Mouse (Mus musculus) hindbrain, embryonic 14.5 days (tissue): ENCODE results near the gene Atp1a2. TPM values are rescaled to one million over a fixed set of nuclear protein-coding genes. Genes with fewer than 3 reads are reported as not detected.

Experiments used
- ATAC-seq: fragments of 200-750 bp; cut with Nextera tagmentation; 2 replicates; pipeline ENCODE4 v1.8.0; 2017; ENCODE audit warnings: moderate number of reproducible peaks, mild to moderate bottlenecking, moderate TSS enrichment, moderate library complexity; ENCODE audit not compliant: low FRiP score
- DNase-seq: peaks from one replicate; pipeline ENCODE4 v3.0.0-alpha.2; 2015; ENCODE audit warnings: low spot score
- H3K27ac ChIP-seq: fragments of 300-500 bp; sonication (generic); 2 replicates; pipeline ENCODE4 v1.5.1; 2014; ENCODE audit warnings: mild to moderate bottlenecking, moderate library complexity
- H3K27me3 ChIP-seq: fragments of 300-500 bp; sonication (generic); 2 replicates; pipeline ENCODE4 v1.6.1; 2014; ENCODE audit warnings: mild to moderate bottlenecking, low read length, mixed read lengths; ENCODE audit not compliant: control insufficient read depth, insufficient read depth
- H3K36me3 ChIP-seq: fragments of 300-500 bp; sonication (generic); replicated peaks from 2 replicates; pipeline ENCODE4 v1.6.1; 2014; ENCODE audit not compliant: control insufficient read depth, insufficient read depth
- H3K4me1 ChIP-seq: fragments of 300-500 bp; sonication (generic); replicated peaks from 2 replicates; pipeline ENCODE4 v1.6.1; 2014; ENCODE audit warnings: antibody characterized with exemption, low read length, mixed read lengths; ENCODE audit not compliant: control insufficient read depth, insufficient read depth
- H3K4me2 ChIP-seq: fragments of 300-500 bp; sonication (generic); replicated peaks from 2 replicates; pipeline ENCODE4 v1.6.1; 2014; ENCODE audit warnings: mild to moderate bottlenecking, moderate library complexity
- H3K4me3 ChIP-seq: fragments of 300-500 bp; sonication (generic); replicated peaks from 2 replicates; pipeline ENCODE4 v1.5.1; 2014; ENCODE audit warnings: mild to moderate bottlenecking, low read length
- H3K9ac ChIP-seq: fragments of 300-500 bp; sonication (generic); 2 replicates; pipeline ENCODE4 v1.6.1; 2014
- H3K9me3 ChIP-seq: fragments of 300-500 bp; sonication (generic); 2 replicates; pipeline ENCODE4 v1.6.1; 2016; ENCODE audit warnings: low read length; ENCODE audit not compliant: control insufficient read depth
- WGBS: fragments of 180-500 bp; shearing (Covaris S2); extraction: QIAGEN DNeasy Blood & Tissue Kit; methylation state at CpG from one replicate; pipeline ENCODE4 v1.1.7; 2014; 5-methylcytosine and 5-hydroxymethylcytosine counted together
- polyA plus RNA-seq: library from polyadenylated mRNA; unstranded; fragments of >200 nt; fragmentation: Nextera tagmentation; extraction: Ambion mirVana; gene quantifications from 2 replicates; pipeline ENCODE4 v1.2.1, GENCODE M21; 2014

The Atp1a2 gene
- polyA plus RNA-seq: 27.9 and 29.5 TPM in 2 replicates

GRCm38 (mm10) chr1:172297611-172298537 lies at the start of gene Atp1a2:
TSS of gene Atp1a2 (minus strand) at chr1:172298064.
- peak within 1 kb of the TSS; percentile 47 for H3K9ac ChIP-seq
- peaks cover 19% of the 10 kb centered on the region for H3K4me1 ChIP-seq
- peak within 1 kb of the TSS; percentile 33 for H3K4me3 ChIP-seq
- DNase-seq (no peak), ATAC-seq (peak; percentile 29; the same call in 1 of the 2 replicates)
- peak within 1 kb of the TSS; percentile 73 for H3K27ac ChIP-seq
- WGBS: 7% methylated on average over 16 of the region's 16 CpGs
- H3K4me2 ChIP-seq: peak within 1 kb of the TSS; percentile 44
- no peaks in the 10 kb centered on the region; the same call in 1 of the 2 replicates for H3K27me3 ChIP-seq
- no peaks in the 10 kb centered on the region for H3K9me3 ChIP-seq
- no peaks in the 10 kb centered on the region for H3K36me3 ChIP-seq

GRCm38 (mm10) chr1:172347382-172347781 lies 49.5 kb upstream of the Atp1a2 start:
- H3K27ac ChIP-seq: no peak overlapping the region
- peaks cover 18% of the 10 kb centered on the region for H3K4me1 ChIP-seq
- H3K27me3 ChIP-seq: no peaks in the 10 kb centered on the region
- H3K4me2 ChIP-seq: no peak overlapping the region
- H3K4me3 ChIP-seq: no peak overlapping the region
- H3K9me3 ChIP-seq: no peaks in the 10 kb centered on the region
- ATAC-seq: no peak
- 84% methylated on average over 12 of the region's 12 CpGs for WGBS
- no peaks in the 10 kb centered on the region for H3K36me3 ChIP-seq
- no peak for DNase-seq
- H3K9ac ChIP-seq: no peak overlapping the region

GRCm38 (mm10) chr1:172346707-172347106 lies 48.8 kb upstream of the Atp1a2 start:
- no peaks in the 10 kb centered on the region for H3K9me3 ChIP-seq
- no peaks in the 10 kb centered on the region for H3K36me3 ChIP-seq
- H3K27ac ChIP-seq: no peak overlapping the region
- H3K4me2 ChIP-seq: no peak overlapping the region
- H3K9ac ChIP-seq: no peak overlapping the region
- DNase-seq (no peak), ATAC-seq (no peak)
- H3K4me1 ChIP-seq: peaks cover 18% of the 10 kb centered on the region
- whole genome bisulfite sequencing: 86% methylated on average over 10 of the region's 10 CpGs
- H3K4me3 ChIP-seq: no peak overlapping the region
- H3K27me3 ChIP-seq: no peaks in the 10 kb centered on the region

GRCm38 (mm10) chr1:172344820-172345219 lies 47.0 kb upstream of the Atp1a2 start:
- ATAC-seq (no peak), DNase-seq (no peak)
- Histone ChIP-seq H3K27ac (no peak overlapping the region), H3K9me3 (no peaks in the 10 kb centered on the region), H3K4me2 (no peak overlapping the region), H3K27me3 (no peaks in the 10 kb centered on the region), H3K4me1 (peaks cover 7% of the 10 kb centered on the region), H3K9ac (no peak overlapping the region), H3K4me3 (no peak overlapping the region), H3K36me3 (no peaks in the 10 kb centered on the region)
- WGBS: 76% methylated on average over 7 of the region's 7 CpGs

GRCm38 (mm10) chr1:172343914-172344313 lies 46.0 kb upstream of the Atp1a2 start:
- WGBS: 49% methylated on average over 3 of the region's 3 CpGs
- Histone ChIP-seq H3K27ac (peak overlapping the region; percentile 70), H3K4me2 (peak overlapping the region; percentile 36), H3K4me3 (no peak overlapping the region), H3K36me3 (no peaks in the 10 kb centered on the region), H3K27me3 (no peaks in the 10 kb centered on the region), H3K9ac (no peak overlapping the region), H3K9me3 (no peaks in the 10 kb centered on the region), H3K4me1 (no peaks in the 10 kb centered on the region; the same call in 1 of the 2 replicates)
- DNase-seq (no peak), ATAC-seq (no peak)

GRCm38 (mm10) chr1:172342729-172343128 lies 44.9 kb upstream of the Atp1a2 start:
- Histone ChIP-seq H3K27me3 (no peaks in the 10 kb centered on the region), H3K36me3 (no peaks in the 10 kb centered on the region), H3K4me3 (peak overlapping the region; percentile 34; the same call in 1 of the 2 replicates), H3K4me1 (no peaks in the 10 kb centered on the region; the same call in 1 of the 2 replicates), H3K27ac (no peak overlapping the region), H3K9me3 (no peaks in the 10 kb centered on the region), H3K9ac (no peak overlapping the region), H3K4me2 (peak overlapping the region; percentile 65)
- ATAC-seq: peak; percentile 75
- 76% methylated on average over 3 of the region's 3 CpGs for WGBS
- no peak for DNase-seq

- Histone ChIP-seq H3K4me1 (no peaks in the 10 kb centered on the region; the same call in 1 of the 2 replicates), H3K9me3 (no peaks in the 10 kb centered on the region), H3K4me2 (peak overlapping the region; percentile 65), H3K27me3 (no peaks in the 10 kb centered on the region), H3K27ac (peak overlapping the region; percentile 47; the same call in 1 of the 2 replicates), H3K36me3 (no peaks in the 10 kb centered on the region), H3K4me3 (peak overlapping the region; percentile 34), H3K9ac (peak overlapping the region; percentile 16; the same call in 1 of the 2 replicates)
- DNase-seq: no peak
- ATAC-seq: peak; percentile 5
- WGBS: 18% methylated on average over 10 of the region's 10 CpGs
These were observed 43.5 kb upstream of the Atp1a2 start for GRCm38 (mm10) chr1:172341386-172341785.

- no peaks in the 10 kb centered on the region for H3K9me3 ChIP-seq
- H3K27me3 ChIP-seq: no peaks in the 10 kb centered on the region
- peak within 1 kb of the TSS; percentile 65 for H3K4me2 ChIP-seq
- peak; percentile 78 for DNase-seq
- H3K27ac ChIP-seq: peak within 1 kb of the TSS; percentile 47; the same call in 1 of the 2 replicates
- 2% methylated on average over 37 of the region's 38 CpGs for WGBS
- H3K9ac ChIP-seq: peak within 1 kb of the TSS; percentile 16; the same call in 1 of the 2 replicates
- peak; percentile 91 for ATAC-seq
- H3K4me3 ChIP-seq: peak within 1 kb of the TSS; percentile 34
- H3K36me3 ChIP-seq: no peaks in the 10 kb centered on the region
- no peaks in the 10 kb centered on the region; the same call in 1 of the 2 replicates for H3K4me1 ChIP-seq
These were observed 43.0 kb upstream of the Atp1a2 start, which contains the start of gene Kcnj10 for GRCm38 (mm10) chr1:172340729-172341321. TSS of gene Kcnj10 (plus strand) at chr1:172341210.
